Mouse (Mus musculus) erythroblast, embryonic 14.5 days (primary cell): ENCODE data around the gene Slc35g3.

ENCODE experiments used
- GATA1 ChIP-seq: IDR thresholded peaks from 2 replicates; pipeline ENCODE4 v1.6.1; 2012; ENCODE audit warnings: low read length, inconsistent platforms, mixed read lengths
- TAL1 ChIP-seq: IDR thresholded peaks from 3 replicates; pipeline ENCODE4 v1.6.1; 2012; ENCODE audit warnings: low read length, inconsistent platforms, mixed read lengths

DNA sequence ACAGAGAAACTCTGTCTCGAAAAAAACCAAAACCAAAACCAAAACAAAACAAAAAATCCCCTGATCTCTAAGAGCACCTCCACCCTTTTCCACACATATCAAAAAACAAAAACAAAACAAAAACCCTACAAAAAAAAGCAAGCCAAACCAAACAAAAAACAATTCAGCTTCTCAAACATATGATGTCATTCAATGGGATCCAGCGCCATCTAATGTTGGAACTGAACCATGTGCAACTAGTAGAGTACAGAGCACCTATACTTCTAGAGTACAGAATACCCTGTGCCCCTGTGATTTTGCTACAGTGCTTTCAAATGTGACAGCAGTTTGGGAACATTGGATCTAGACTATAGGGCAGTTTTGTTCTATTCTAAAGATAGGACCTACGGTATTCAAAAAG is 7.1 kb downstream of the Slc35g3 start:
- TF ChIP-seq GATA1 (no peak), TAL1 (no peak)
